Mouse (Mus musculus): ENCODE measurements at regions not wholly inside any gene's neighbourhood (a gene's known extent, or its start where the extent isn't known, plus 50 kb on each side); places are given as distances from the start of the nearest gene placed in this dataset.
"Not testable (repeated sequence)": the region's sequence is repeated elsewhere in the genome, so short reads cannot be mapped to it uniquely, and the experiment has no call there.

DNA sequence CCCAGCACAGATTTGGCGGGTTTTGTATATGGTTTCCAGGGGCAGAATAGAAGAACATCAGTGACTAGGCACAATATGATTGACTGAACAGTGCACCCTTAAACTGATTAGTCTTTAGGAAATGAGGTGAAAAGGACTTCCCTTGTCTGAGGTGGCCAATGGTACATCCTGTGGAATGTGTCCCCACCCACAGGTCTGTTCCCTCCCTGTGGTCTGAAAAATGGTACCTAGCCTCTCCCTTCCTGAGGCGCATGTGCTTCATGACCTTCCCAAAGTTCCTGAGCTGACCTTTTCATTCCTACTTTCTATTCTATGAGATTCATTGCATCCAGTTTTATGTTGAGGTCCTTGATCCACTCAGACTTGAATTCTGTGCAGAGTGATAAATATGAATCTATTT is 76.0 kb downstream of the Zfp97 start:
- H3K79me2 ChIP-seq (ENCODE audit: inconsistent target) = peaks cover 44% of the 10 kb centered on the region; the same call in 1 of the 2 replicates
- 100% methylated on average over 2 of the region's 2 CpGs for WGBS (ENCODE audit: missing documents)
- H3K36me3 ChIP-seq (ENCODE audit: inconsistent target) = not testable (repeated sequence)

DNA sequence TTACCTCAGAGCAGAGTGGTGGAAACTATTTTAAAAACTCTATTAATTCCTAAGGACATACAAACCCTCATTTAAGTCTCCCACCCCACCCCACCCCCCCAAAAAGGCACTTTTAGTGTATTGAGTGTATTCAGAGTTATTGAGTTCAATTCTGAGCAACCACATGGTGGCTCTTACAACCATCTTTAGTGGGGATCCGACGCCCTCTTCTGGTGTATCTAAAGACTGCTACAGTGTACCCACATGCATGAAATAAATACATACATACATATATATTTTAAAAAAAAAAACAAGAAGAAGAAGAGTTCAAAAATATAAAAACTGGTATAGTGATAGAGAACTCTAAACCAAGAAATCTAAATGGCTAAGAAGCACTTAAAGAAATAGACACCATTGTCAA is 107.9 kb downstream of the Zfp97 start:
- Histone ChIP-seq H3K36me3 (ENCODE audit: inconsistent target) (no peaks in the 10 kb centered on the region), H3K27ac (no peak overlapping the region), H3K4me3 (ENCODE audit: inconsistent target) (no peak overlapping the region), H3K79me2 (ENCODE audit: inconsistent target) (no peaks in the 10 kb centered on the region)
- 60% methylated on average over 1 of the region's 2 CpGs for WGBS (ENCODE audit: missing documents)

More for the DNA sequence above, 76.0 kb downstream of the Zfp97 start:
- not testable (repeated sequence) for H3K4me3 ChIP-seq (ENCODE audit: inconsistent target); H3K27ac ChIP-seq

DNA sequence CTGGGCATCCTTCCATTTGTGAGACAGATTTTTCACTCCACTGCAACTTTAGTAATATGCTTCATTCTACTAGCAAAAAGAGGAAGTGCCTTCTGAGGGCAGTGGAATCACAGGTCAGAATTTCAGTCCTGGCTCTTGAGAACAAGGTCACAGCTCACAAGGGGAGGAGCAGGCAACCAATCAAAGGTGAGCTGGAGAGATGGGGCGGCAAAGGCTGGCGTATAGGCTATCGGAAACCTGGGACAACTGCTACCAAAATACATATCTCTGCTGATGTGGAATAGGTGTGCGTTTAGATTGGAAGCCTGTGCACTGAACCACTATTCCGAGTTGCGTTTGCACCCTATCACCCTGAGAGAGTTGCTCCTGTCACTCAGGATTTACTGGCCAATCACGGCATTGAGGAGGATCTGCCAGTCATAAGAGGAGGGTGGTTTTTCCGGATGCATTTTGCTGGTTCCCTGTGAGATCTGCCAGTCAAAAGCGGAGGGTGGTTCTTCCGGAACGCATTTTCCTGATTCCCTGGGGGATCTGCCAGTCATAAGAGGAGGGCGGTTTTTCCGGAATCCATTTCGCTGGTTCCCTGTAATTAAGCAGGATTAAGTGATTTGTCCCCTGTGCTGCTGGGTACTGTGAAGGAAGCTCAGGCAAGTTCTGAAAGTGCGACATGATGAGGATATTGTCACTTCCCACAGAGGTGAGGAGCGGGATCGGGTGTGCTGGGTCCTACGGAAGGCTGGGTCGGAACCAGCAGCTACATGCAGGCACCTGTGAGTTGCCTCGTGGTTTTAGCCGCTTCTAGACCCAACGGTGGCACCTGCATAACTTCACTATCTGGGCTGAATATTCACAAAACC is 113.3 kb downstream of the Zfp97 start:
- peak overlapping the region; percentile 68 for H3K4me3 ChIP-seq (ENCODE audit: inconsistent target)
- H3K36me3 ChIP-seq (ENCODE audit: inconsistent target) = not testable (repeated sequence)
- H3K79me2 ChIP-seq (ENCODE audit: inconsistent target) = peaks cover 45% of the 10 kb centered on the region
- peak overlapping the region; percentile 46 for H3K27ac ChIP-seq
- WGBS (ENCODE audit: missing documents) = 0% methylated on average over 14 of the region's 22 CpGs

DNA sequence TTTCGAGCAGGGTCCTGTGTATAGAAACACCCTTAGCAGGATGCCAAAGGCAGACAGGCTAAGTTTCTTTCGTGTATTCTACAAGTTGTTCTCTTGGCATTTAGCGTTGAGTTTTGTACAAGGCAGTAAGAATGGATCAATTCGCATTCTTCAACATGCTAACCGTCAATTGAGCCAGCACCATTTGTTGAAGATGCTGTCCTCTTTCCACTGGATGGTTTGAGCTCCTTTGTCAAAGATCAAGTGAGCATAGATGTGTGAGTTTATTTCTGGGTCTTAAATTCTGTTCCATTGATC is 113.9 kb downstream of the Zfp97 start:
- WGBS (ENCODE audit: missing documents) = 3% methylated on average over 5 of the region's 5 CpGs
- Histone ChIP-seq H3K27ac (peak overlapping the region; percentile 46; the same call in 1 of the 2 replicates), H3K4me3 (ENCODE audit: inconsistent target) (peak overlapping the region; percentile 68), H3K79me2 (ENCODE audit: inconsistent target) (peaks cover 51% of the 10 kb centered on the region)
- not testable (repeated sequence) for H3K36me3 ChIP-seq (ENCODE audit: inconsistent target)
